Mouse (Mus musculus) olfactory bulb, adult 2 months (tissue): Measurements from ENCODE around the gene Mrpl46. TPM values are rescaled to one million over a fixed set of nuclear protein-coding genes. Genes with fewer than 3 reads are reported as not detected.

Source experiments
- H3K27ac ChIP-seq: fragments of 200-500 bp; 2 replicates; pipeline ENCODE4 v1.5.1; 2012; ENCODE audit warnings: low read depth, low read length; ENCODE audit not compliant: insufficient read depth
- H3K4me1 ChIP-seq: fragments of 200-500 bp; 2 replicates; pipeline ENCODE4 v1.6.1; 2012; ENCODE audit warnings: low read length; ENCODE audit not compliant: control insufficient read depth, insufficient read depth
- H3K4me3 ChIP-seq: fragments of 200-500 bp; 2 replicates; pipeline ENCODE4 v1.5.1; 2012; ENCODE audit warnings: mild to moderate bottlenecking, low read depth, low read length, moderate library complexity; ENCODE audit not compliant: insufficient read depth
- CTCF ChIP-seq: fragments of 200-500 bp; IDR thresholded peaks from 2 replicates; pipeline ENCODE4 v1.5.1; 2012; ENCODE audit warnings: low read depth, mild to moderate bottlenecking, low read length, moderate library complexity; ENCODE audit not compliant: insufficient read depth
- POLR2A ChIP-seq: fragments of 200-500 bp; IDR thresholded peaks from 2 replicates; pipeline ENCODE4 v1.6.1; 2012; ENCODE audit warnings: mild to moderate bottlenecking, low read depth, low read length, moderate library complexity; ENCODE audit not compliant: insufficient read depth
- WGBS: fragments of 180-500 bp; shearing (Covaris S2); methylation state at CpG from one replicate; pipeline ENCODE4 v1.1.7; 2018; 5-methylcytosine and 5-hydroxymethylcytosine counted together
- polyA plus RNA-seq: library from polyadenylated mRNA; stranded (reverse); fragments of >200 nt; gene quantifications from 2 replicates; pipeline ENCODE4 v1.2.4, GENCODE M21; 2012; ENCODE audit warnings: low replicate concordance; ENCODE audit not compliant: missing spikeins, insufficient read depth, insufficient read length

Gene Mrpl46
- polyA plus RNA-seq, 1 experiment = not detected

DNA sequence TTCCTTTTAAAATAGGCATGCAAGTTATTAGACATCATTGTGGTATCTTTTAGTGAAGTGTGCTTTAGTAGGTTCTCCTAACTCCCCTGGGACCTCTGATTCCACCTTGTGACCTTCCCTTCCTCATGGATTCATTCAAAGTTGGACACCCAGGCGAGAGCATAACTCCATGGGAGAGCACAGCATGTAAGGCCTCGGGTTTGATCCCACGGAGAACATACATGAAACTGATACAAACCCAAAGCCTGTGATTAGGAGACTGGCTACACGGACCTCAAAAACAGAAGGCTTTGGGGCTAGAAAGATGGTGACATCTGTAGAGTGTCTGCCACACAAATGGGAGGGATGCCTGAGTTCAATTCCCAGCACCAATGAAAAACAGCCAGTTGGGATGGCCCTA lies 30.4 kb downstream of the Mrpl46 start:
- WGBS = 96% methylated on average over 4 of the region's 4 CpGs
- Histone ChIP-seq H3K4me3 (no peak overlapping the region), H3K4me1 (peaks cover 8% of the 10 kb centered on the region), H3K27ac (no peak overlapping the region)
- TF ChIP-seq CTCF = no peak
- TF ChIP-seq POLR2A = no peak

DNA sequence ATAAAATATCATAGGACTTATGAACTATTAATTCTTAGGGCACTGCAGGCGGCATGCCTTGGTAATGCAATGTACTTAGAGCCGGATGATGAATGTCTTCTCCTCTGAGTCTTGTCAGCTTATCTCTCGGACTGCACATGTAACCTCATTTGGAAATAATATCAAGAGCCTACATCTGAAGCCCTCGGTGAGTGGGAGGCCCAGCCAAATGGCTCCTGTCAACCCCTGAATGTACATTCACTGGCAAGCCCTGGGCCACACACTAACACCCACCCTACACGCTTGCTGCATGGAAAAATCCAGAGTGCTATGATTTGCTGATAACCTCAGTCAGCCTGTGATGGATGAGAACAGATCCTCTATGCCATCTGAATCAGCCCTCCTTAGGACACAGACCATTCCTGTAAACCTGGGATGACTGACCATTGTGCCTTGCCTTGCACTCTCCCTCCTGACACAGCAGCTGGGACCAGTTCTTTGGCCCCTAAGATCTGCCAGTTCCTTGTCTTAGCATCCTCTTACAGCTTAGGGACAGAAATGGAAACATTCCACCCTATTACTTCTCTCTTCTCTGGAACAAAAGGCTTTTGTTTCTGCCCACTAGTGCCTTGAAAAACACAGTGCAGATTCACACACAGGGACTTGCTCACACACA lies 39.5 kb downstream of the Mrpl46 start:
- WGBS = 84% methylated on average over 5 of the region's 5 CpGs

DNA sequence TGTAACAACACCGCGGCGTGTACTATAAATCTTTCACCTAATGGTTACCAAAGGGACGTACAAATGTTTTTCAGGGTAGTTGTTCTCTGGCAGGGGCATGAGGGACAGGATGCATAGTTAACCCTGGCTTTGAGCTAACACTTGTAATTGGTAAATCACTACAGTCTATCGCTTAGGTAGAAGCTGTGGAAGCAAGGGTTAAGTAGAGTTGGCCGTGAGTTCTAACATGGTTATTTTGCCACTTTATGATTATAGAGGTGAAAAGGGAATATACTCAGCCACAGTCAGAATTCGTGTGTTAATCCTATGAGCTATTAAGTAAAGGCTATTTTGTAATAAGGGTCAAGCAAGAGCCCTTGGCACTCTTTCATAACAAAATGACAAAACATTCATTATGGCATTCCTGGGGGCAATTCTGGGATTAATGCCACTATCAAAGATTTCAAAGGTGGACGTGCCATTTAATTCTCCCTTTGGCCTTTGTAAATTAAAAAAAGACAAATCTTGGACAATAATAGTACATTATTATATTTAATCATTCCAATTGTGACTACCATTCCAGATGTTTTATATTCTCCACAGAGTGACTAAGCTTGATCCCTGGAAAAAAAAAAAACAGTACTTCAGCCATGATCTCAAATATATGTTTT lies 43.9 kb downstream of the Mrpl46 start:
- TF ChIP-seq POLR2A = no peak
- no peak for TF ChIP-seq CTCF
- Histone ChIP-seq H3K4me1 (peaks cover 3% of the 10 kb centered on the region; the same call in 1 of the 2 replicates), H3K4me3 (no peak overlapping the region), H3K27ac (no peak overlapping the region)
- WGBS = 84% methylated on average over 8 of the region's 8 CpGs

More for the DNA sequence above, 39.5 kb downstream of the Mrpl46 start:
- Histone ChIP-seq H3K27ac (no peak overlapping the region), H3K4me3 (no peak overlapping the region), H3K4me1 (peaks cover 3% of the 10 kb centered on the region; the same call in 1 of the 2 replicates)
- TF ChIP-seq POLR2A = no peak

DNA sequence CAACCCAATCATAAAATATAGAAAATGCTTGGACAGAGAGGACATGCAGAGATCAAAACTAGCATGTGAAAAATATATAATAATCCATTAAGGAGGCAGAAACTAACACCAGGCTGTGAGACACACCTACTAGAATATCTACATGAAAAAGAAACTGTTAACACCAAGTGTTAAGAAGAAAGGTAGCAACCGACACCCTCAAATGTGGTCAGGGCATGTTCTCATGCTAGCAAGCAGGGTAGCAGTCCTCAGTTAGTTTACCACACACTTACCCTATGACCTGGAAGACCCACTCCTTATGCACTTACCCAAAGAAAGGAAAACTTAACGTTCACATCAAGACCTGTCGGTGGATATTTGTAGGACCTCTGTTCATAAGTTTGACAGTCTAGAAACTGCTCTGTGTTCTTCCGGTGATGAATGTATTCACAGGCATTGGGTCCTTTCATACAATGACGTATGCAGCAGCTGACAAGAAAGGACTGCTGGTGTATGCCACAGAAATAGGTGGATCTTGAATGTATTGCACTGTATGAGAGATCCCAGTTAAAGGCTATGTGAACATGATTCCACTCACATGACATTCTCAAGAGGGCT lies 45.6 kb downstream of the Mrpl46 start, which contains the start of gene Ntrk3:
TSS of gene Ntrk3 (minus strand) at position 399 of the 597 bp plus-strand sequence.
- Histone ChIP-seq H3K4me1 (no peaks in the 10 kb centered on the region), H3K27ac (no peak within 1 kb of the TSS), H3K4me3 (no peak within 1 kb of the TSS)
- TF ChIP-seq POLR2A (no peak), CTCF (no peak)
- 93% methylated on average over 5 of the region's 5 CpGs for WGBS

DNA sequence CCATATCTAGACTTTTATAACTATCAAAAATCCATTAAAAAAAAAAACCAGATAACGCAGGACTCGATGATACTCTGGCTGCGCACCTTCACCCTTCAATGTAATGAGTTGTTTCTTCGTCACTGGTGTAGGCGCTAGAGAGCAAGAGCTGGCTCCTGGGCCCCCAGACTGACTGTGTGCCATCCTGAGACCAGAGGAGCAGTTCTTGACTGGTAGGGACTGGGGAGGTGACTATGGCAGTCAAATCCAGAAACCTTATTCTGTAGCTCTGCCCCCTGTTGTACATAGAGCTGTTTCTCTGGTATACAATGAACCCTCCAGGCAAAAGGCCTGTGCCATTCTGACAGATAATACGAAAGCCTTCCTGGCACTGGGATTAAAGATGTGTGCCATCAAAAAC lies 46.1 kb downstream of the Mrpl46 start:
- no peak overlapping the region for H3K27ac ChIP-seq
- H3K4me3 ChIP-seq = no peak overlapping the region
- no peaks in the 10 kb centered on the region for H3K4me1 ChIP-seq
- no peak for TF ChIP-seq POLR2A
- no peak for TF ChIP-seq CTCF
- 96% methylated on average over 6 of the region's 6 CpGs for WGBS

DNA sequence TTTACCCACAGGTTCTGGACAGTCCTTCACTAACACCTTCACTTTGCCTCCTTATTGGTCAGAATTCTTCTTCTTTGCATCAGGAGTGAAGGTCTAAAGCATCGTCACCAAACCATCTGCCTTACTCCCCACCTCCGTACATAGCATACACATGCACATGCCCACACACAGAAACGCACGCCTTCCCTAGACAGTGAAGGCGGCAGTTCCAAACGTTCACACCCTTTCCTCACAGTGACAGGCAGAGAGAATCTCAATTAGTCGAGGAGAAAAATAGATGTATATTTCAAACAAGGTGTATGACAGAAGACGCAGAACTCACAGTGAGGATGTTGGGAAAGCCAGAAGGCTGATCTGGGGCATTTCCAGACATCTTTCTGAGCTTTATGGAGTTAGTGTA lies 51.9 kb downstream of the Mrpl46 start:
- WGBS = 56% methylated on average over 8 of the region's 8 CpGs
- H3K27ac ChIP-seq = no peak overlapping the region
- no peak overlapping the region for H3K4me3 ChIP-seq
- TF ChIP-seq CTCF (no peak), POLR2A (no peak)
- H3K4me1 ChIP-seq = no peaks in the 10 kb centered on the region

Other genes starting within 250 kb of the Mrpl46 start
- gene Ntrk3, start 45.5 kb downstream of the Mrpl46 start, polyA plus RNA-seq = 50.1 TPM in 1 of 2 replicates, not detected in the other
- gene Mrps11, start 412 bp downstream of the Mrpl46 start, polyA plus RNA-seq = not detected in 2 replicates
- not detected in 2 replicates for gene Det1, start 63.7 kb upstream of the Mrpl46 start, polyA plus RNA-seq
- not detected in 2 replicates for gene Aen, start 112.3 kb upstream of the Mrpl46 start, polyA plus RNA-seq
- not detected in 2 replicates for gene Isg20, start 129.9 kb upstream of the Mrpl46 start, polyA plus RNA-seq